Mouse (Mus musculus): ENCODE results near the gene Dagla.

The Dagla gene

GRCm38 (mm10) chr19:10307351-10307750, 2.7 kb upstream of the Dagla start:
- DNase-seq = no peak

GRCm38 (mm10) chr19:10306521-10307243, 2.0 kb upstream of the Dagla start:
- DNase-seq = no peak

- DNase-seq = no peak
These were observed 963 bp upstream of the Dagla start for GRCm38 (mm10) chr19:10305640-10306039.

DNA sequence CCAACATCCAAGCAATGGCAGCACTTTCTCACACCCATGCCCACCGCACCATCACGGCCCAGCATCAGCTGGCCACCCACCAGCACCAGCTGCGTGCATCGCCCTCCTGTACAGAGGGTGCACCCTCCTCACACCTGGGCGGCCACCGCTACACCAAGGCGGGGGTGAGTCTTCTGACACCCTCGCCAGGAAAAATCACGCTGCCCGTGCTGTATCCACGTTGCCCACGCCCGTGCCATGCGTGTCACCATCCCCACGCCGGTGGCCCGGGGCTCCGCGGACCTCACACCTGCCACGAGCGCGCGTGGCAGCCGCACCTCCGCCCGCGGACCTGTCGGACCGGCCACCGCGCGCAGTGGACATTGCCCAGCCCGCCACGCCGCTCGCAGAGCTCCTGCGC, 282 bp downstream of the Dagla start:
- no peak for DNase-seq

GRCm38 (mm10) chr19:10302852-10303251, 1.8 kb downstream of the Dagla start:
- no peak for DNase-seq

DNA sequence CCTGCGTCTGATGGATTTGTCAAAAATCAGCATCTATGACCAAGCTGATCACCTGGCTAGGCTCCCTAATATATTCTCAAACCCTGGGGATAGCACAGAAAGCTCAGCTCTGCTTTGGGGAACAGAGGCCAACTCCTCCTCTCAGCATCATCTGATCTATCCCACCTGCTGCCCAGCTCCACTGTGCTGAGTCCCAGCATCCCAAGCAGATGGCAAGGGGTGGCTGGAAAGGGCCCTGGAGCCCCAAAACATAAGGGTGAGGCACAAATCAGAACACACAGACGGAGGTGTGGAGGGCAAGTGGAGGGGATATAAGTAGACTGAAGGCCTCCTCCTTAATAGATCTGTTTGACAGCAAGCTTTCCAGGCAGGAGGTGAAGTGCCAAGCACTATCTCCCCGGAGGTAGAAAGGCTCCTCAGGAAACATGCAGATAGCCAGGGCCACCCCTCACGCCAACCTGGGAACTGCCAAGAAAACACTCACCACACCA, 2.8 kb downstream of the Dagla start:
- no peak for DNase-seq

DNA sequence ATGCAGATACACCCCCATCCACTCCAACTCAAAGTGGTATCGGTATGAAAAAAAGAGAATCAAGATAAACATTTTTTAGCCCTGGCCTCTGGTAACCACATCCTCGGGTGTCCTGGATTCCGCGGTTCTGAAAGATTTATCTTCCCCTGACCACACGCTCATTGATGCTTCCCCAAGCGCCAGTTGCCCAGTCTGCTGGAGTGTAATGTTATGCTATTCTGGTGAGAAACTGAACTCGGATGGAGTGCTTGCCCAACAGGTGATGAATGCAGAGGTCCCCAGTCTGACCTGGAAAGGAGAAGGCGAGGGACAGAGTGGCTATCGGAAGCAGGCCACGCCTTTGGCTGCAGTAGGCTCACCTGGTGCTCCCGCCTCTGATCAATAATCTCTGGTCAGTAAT, 3.4 kb downstream of the Dagla start:
- DNase-seq = no peak

DNA sequence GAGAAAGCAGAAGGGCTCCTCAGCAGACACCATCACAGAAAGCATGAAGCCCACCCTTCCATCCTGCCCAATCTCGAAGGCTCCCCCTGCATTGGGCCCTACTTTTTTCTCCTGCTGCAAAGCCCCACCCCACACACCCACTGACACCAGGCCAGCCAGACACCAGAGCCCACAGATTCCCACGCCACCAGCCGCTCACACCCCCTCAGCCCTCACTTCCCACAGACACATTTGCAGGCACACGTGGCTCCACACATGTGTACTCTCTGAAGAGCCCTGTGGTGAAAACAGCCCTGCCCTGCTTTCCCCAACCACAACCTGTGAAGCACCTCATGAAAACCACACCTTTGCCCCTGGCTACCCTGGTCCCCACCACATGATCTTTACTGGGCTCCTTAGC, 3.9 kb downstream of the Dagla start:
- no peak for DNase-seq

GRCm38 (mm10) chr19:10298268-10298667, 6.4 kb downstream of the Dagla start:
- no peak for DNase-seq

DNA sequence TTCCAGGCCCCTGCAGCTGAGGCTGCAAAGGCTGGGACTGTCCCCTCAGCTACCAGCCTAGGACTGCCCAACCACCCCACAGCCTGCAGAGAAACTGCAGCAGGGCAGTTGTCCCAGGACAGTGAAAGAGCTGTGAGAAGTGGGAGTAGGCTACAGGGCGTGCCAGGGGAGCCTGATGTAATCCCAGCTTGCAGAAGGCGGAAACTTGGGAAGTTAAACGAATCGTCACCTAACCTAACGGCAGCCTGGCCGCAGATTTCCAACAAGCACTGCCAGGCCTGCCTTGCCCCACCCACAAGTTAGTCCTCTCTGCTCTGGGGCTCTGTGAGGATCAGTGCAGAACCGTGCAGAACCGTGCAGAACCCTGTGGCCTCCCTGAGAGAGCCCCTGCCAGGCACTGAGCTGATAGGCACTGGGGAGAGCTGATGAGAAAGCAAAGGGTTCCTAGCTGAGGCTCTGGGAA, 7.6 kb downstream of the Dagla start:
- DNase-seq = no peak

DNA sequence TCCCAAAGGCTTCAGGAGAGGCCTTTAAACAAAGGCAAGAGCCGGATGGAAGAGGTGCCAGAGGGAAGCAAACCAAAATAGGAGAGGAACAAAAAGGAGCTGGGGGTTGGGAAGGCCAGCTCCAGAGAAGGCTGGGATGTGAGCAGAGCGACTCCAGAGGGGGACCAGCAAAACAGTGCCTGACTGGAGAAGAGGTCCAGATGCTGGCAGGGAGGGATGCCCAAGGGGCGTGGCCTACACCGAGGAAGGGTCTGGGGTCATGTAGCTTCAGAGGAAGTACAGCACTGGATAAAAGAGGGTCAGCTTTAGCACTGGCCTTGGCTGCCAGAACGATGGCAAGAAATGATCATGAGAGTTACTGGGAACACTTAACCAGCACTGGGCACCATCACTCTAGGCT, 8.4 kb downstream of the Dagla start:
- no peak for DNase-seq

- peak; percentile 64 for DNase-seq
These were observed 9.8 kb downstream of the Dagla start for GRCm38 (mm10) chr19:10294631-10295562.

- no peak for DNase-seq
These were observed 10.7 kb downstream of the Dagla start for GRCm38 (mm10) chr19:10293987-10294386.

DNA sequence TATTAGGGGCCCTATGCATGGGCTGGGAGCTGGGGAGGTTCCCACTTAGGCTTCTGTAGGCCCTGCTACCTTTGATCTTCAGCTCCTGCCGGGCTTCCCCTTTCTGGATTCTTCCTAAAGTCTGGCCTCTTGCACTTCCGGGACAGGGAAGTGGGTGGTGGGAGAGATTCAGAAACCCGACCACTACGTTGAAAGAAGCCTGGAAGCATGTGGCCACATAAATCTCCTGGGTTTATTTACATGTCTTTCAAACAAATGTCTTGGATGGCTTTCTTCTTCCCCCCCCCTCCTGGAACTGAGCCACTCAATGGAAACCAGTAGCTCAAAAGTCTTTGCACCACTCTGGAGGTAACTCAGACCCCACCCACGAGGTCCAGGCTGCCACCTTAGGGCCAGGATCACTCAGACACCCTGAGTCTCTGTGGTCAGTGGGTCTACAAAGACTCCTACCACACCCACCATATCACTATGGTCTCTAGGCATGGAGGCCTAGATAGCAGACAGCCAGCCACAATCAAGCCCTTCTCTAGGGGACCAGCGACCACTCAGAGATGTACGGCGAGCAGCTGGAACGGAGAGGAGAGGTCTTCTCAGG, 12.7 kb downstream of the Dagla start:
- no peak for DNase-seq

DNA sequence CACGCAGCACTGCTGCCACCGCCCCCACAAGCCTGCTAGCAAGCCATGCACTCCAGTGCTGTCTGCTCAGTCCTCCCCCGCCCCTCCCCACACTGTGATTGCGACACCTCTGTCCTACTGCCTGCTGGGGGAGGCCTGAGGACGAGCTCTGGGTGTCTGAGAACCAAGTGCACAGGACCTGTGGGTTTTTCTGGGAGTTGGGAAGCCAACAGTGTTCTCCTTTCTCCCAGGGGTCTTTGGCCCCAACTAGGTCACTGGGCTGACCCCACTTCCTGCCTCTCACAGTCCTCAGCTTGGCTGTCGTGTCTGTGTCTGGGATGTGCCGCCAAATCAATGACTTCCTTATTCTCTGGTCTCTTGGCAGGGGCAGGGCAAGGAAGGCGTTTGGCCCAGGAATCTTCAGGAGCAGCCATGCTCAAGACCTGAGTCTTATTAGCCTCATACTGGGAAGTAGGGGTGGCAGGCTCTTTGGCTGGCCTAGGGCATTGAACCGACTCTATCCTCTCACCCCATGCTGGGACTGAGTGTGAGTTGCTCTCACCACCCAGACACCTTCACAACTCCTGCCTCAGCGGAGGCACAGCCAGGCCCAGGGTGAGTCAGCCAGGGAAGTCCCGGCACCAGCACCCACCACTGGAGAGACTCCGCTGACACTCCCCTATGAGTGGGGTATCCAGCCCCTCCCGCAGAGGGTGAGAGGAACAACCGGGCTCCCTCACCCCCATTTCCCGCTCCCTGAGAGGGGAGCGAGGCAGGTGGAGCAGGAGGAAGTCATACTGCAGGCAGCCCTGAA, 14.3 kb downstream of the Dagla start:
- peak; percentile 47 for DNase-seq

DNA sequence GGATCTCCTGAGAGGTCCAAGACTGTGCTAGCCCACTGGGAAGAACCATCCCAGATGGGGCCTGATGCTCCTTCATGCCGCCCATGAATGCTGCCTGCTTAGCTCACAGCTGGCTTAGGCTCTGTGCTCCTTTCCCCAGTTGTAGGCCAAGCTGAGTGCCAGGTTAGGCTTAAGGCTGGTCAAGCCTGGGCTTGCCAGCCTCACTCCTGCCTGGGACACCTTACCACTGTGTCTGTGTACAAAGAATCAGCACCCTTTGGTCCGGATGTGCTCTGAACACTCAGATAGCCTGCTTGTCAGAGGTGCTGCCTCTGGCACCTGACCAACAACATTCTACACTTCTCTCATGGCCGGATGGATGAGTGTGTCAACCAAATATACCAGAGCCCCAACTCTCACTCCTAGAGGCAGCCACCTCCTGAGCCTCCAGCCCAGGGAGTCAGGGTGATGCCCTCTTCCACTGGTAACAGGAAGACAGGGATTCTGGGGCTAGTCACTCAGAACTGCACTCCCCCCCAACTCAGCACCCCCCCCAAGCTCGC, 15.0 kb downstream of the Dagla start:
- no peak for DNase-seq

- no peak for DNase-seq
These were observed 16.3 kb downstream of the Dagla start for GRCm38 (mm10) chr19:10288125-10289040.

DNA sequence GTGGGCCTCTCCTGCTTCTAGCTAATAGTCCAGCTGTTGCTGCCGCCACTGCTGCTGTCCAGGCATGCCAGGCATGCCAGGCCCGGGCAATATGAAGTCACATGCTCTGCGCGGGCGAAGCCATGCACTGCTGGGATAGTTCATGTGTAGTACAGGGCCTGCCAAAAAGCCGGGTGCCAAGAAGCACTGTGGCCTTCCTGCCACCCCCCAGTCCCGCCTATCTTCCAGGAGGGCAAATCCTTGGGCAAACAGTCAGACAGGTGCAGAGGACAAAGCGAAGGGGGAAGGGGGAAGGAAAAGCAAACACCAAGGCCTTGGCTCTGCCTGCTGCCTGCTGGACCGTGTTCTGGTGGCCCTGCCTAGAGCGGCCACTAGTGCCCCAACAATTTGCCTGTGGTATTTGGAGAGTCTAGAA, 18.2 kb downstream of the Dagla start:
- DNase-seq = no peak

- DNase-seq = no peak
These were observed 23.7 kb downstream of the Dagla start for GRCm38 (mm10) chr19:10280771-10281540.

GRCm38 (mm10) chr19:10279668-10280067, 25.0 kb downstream of the Dagla start:
- DNase-seq = no peak
